Mouse (Mus musculus) hindbrain, embryonic 11.5 days (tissue): Measurements from ENCODE around the gene Wdr5. TPM values are rescaled to one million over a fixed set of nuclear protein-coding genes. Genes with fewer than 3 reads are reported as not detected.

Experiments used
- ATAC-seq: fragments of 200-750 bp; cut with Nextera tagmentation; 2 replicates; pipeline ENCODE4 v1.8.0; 2017; ENCODE audit warnings: mild to moderate bottlenecking, moderate TSS enrichment, moderate library complexity; ENCODE audit not compliant: low FRiP score
- DNase-seq: peaks from one replicate; pipeline ENCODE4 v3.0.0-alpha.2; 2015; ENCODE audit warnings: low spot score
- H3K27ac ChIP-seq: fragments of 300-500 bp; sonication (generic); 2 replicates; pipeline ENCODE4 v1.5.1; 2014; ENCODE audit warnings: mild to moderate bottlenecking, low read depth, low read length
- H3K27me3 ChIP-seq: fragments of 300-500 bp; sonication (generic); 2 replicates; pipeline ENCODE4 v1.6.1; 2014; ENCODE audit warnings: mild to moderate bottlenecking, low read length, moderate library complexity, mixed read lengths; ENCODE audit not compliant: control insufficient read depth, insufficient read depth
- H3K36me3 ChIP-seq: fragments of 300-500 bp; sonication (generic); 2 replicates; pipeline ENCODE4 v1.6.1; 2014; ENCODE audit warnings: mild to moderate bottlenecking, low read length, moderate library complexity, mixed read lengths; ENCODE audit not compliant: control insufficient read depth, insufficient read depth
- H3K4me1 ChIP-seq: fragments of 300-500 bp; sonication (generic); replicated peaks from 2 replicates; pipeline ENCODE4 v1.6.1; 2014; ENCODE audit warnings: low read length, mixed read lengths; ENCODE audit not compliant: control insufficient read depth, insufficient read depth
- H3K4me2 ChIP-seq: fragments of 300-500 bp; sonication (generic); replicated peaks from 2 replicates; pipeline ENCODE4 v1.6.1; 2014; ENCODE audit warnings: mild to moderate bottlenecking, low read depth, low read length
- H3K4me3 ChIP-seq: fragments of 300-500 bp; sonication (generic); 2 replicates; pipeline ENCODE4 v1.5.1; 2014; ENCODE audit warnings: low read depth, low read length
- H3K9ac ChIP-seq: fragments of 300-500 bp; sonication (generic); 2 replicates; pipeline ENCODE4 v1.6.1; 2014; ENCODE audit warnings: low read depth, low read length
- H3K9me3 ChIP-seq: fragments of 300-500 bp; sonication (generic); 2 replicates; pipeline ENCODE4 v1.6.1; 2016; ENCODE audit warnings: low read length; ENCODE audit not compliant: control insufficient read depth
- WGBS: fragments of 180-500 bp; shearing (Covaris S2); extraction: QIAGEN DNeasy Blood & Tissue Kit; methylation state at CpG from one replicate; pipeline ENCODE4 v1.1.7; 2014; 5-methylcytosine and 5-hydroxymethylcytosine counted together
- polyA plus RNA-seq: library from polyadenylated mRNA; unstranded; fragments of >200 nt; fragmentation: Nextera tagmentation; extraction: Ambion mirVana; gene quantifications from 2 replicates; pipeline ENCODE4 v1.2.1, GENCODE M21; 2014

Wdr5 gene
- 58.6 and 62.5 TPM in 2 replicates for polyA plus RNA-seq

DNA sequence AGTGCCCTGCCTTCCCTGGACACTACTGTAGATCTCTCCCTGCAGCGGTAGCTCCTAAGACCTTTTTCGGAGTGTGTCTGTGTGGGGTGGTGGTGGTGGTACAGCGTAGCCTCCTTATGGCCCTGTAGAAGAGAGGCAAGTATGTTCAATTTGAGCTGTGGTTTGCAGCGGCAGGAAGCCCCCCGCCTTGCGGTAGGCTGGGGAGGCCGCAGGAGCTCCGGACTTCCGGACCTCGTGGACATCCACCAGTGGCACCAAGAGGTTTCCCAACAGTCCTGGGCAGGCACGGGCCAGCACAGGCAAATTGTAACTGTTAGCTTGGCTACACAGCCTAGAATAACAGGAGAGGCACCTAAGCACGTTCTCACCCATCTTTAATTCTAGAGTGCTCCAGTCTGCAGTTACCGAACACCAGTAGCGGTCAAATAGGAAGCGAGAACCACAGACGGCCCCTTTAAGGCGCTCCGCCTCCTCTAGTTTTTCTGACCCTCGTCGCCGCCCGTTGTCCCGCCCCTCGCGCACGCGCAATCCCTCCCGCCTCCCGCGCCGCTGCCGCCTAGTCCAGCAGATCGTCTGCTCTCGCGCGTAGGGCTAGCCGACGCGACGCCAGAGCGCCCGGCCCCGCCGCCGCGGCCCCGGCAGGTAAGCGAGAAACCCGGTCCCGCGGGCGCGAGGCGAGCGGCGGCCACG is at the start of gene Wdr5:
Gene Wdr5, plus strand, starts transcription at position 519 of the 690 bp plus-strand sequence.
- peak within 1 kb of the TSS; percentile 90 for H3K9ac ChIP-seq
- peak within 1 kb of the TSS; percentile 80 for H3K4me2 ChIP-seq
- ATAC-seq: peak; percentile 89
- DNase-seq: peak; percentile 96
- no peaks in the 10 kb centered on the region for H3K36me3 ChIP-seq
- no peaks in the 10 kb centered on the region for H3K27me3 ChIP-seq
- peaks cover 9% of the 10 kb centered on the region for H3K4me1 ChIP-seq
- WGBS: under 1% methylated on average over 57 of the region's 57 CpGs
- H3K27ac ChIP-seq: peak within 1 kb of the TSS; percentile 68
- no peaks in the 10 kb centered on the region for H3K9me3 ChIP-seq
- H3K4me3 ChIP-seq: peak within 1 kb of the TSS; percentile 82

DNA sequence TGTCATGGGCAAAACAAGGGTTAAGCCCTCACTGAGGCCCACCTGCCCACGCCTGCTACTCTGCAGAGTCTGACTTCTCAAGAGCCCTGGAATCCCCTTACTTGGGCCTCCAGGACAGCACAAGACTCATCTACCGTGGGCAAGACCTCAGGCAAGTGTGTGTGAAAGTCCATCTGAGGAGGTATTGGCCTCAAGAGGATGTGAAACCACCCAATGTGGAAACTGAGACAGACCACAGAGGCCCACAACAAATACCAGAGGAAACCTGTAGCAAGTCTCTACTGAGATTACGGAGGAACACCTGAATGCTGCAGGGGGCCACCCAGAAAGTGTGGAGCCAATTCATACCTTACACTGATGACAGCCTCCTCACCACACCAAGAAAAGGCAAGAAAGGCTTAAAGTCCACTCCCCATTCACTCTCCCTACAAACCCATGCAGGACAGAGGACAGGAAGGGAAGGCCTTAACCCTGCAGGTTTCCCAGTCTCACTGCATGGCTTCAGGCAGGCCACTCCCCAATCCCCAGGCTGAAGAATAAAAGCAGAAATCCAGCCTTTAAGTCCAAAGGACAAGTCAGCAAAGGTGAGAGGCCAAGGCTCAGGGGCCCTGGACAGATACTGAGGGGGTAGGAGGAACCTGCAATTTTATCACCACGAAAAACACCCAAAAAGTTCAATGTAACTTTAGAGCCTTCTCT is 45.5 kb upstream of the Wdr5 start:
- no peaks in the 10 kb centered on the region for H3K9me3 ChIP-seq
- H3K4me3 ChIP-seq: no peak overlapping the region
- DNase-seq (no peak), ATAC-seq (no peak)
- H3K36me3 ChIP-seq: peaks cover 2% of the 10 kb centered on the region; the same call in 1 of the 2 replicates
- H3K27me3 ChIP-seq: no peaks in the 10 kb centered on the region
- 81% methylated on average over 4 of the region's 4 CpGs for WGBS
- H3K4me2 ChIP-seq: no peak overlapping the region
- H3K4me1 ChIP-seq: peaks cover 20% of the 10 kb centered on the region
- no peak overlapping the region for H3K9ac ChIP-seq
- H3K27ac ChIP-seq: no peak overlapping the region

DNA sequence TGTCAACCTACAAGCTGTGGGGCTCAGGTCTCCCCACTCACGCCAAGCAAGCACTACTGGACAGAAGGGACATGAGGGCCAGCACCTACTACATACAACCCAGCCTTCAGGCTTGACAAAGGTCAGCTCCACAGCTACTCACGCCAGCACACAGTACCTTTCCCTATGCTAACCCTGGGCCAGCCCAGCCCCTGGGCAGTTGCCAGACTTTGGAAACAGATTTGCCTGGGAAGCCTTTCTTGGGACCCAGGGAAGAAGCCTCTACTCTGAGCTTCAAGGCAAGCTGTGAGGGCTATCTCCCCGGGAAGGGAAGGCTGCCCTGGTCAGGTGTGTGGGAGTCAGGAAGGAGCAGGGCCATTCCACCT is 45.0 kb upstream of the Wdr5 start:
- peaks cover 20% of the 10 kb centered on the region for H3K4me1 ChIP-seq
- no peaks in the 10 kb centered on the region for H3K9me3 ChIP-seq
- H3K36me3 ChIP-seq: no peaks in the 10 kb centered on the region
- no peaks in the 10 kb centered on the region for H3K27me3 ChIP-seq
- ATAC-seq (no peak), DNase-seq (no peak)
- no peak overlapping the region for H3K27ac ChIP-seq
- H3K9ac ChIP-seq: no peak overlapping the region
- WGBS: 82% methylated on average over 3 of the region's 3 CpGs
- no peak overlapping the region for H3K4me2 ChIP-seq
- H3K4me3 ChIP-seq: no peak overlapping the region

DNA sequence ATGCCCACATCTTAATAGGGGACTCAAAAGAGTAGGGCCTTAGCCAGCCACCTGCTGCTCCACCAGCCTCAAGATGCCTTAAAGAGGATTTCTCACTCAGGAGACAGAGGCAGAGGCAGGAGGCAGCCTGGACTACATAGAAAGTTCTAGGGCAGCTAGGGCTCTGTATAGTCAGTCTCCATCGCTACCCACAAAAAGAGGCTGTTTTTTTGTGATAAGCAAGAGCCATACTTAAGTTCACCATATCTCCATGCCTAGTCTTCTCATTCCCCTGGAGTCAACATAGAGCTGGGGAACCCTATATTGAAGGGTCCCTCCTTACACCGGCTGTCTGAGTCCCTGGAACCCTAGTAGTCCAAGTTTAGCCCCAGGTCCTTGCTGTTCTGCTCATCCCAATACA is 44.4 kb upstream of the Wdr5 start:
- no peak overlapping the region for H3K4me3 ChIP-seq
- ATAC-seq: no peak
- WGBS: 98% methylated on average over 2 of the region's 2 CpGs

DNA sequence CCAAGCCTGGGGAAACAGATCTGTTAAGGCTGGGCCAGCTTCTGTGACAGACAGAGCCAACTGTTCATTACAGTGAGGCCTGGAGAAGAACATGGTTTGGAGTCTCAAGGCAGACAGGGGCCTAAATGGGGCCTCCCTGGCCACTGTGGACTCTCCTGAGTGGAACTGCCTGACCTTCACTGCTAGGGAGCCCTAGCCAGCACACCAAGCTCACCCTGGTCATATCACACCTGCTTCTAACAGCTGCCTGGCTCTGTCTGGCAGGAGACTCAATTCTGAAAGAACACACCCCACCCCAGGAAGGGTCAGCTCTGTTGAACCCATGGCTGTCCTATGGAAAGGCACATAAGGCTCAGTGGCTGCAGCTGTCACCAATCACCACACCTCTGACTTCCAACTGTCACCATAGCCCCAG is 43.8 kb upstream of the Wdr5 start:
- H3K36me3 ChIP-seq: no peaks in the 10 kb centered on the region
- ATAC-seq: no peak
- no peak overlapping the region for H3K4me2 ChIP-seq

More for the DNA sequence above, 44.4 kb upstream of the Wdr5 start:
- H3K9ac ChIP-seq: no peak overlapping the region
- H3K36me3 ChIP-seq: no peaks in the 10 kb centered on the region
- H3K27ac ChIP-seq: no peak overlapping the region
- H3K4me1 ChIP-seq: peaks cover 20% of the 10 kb centered on the region
- no peaks in the 10 kb centered on the region for H3K9me3 ChIP-seq
- H3K4me2 ChIP-seq: no peak overlapping the region
- H3K27me3 ChIP-seq: no peaks in the 10 kb centered on the region
- no peak for DNase-seq

DNA sequence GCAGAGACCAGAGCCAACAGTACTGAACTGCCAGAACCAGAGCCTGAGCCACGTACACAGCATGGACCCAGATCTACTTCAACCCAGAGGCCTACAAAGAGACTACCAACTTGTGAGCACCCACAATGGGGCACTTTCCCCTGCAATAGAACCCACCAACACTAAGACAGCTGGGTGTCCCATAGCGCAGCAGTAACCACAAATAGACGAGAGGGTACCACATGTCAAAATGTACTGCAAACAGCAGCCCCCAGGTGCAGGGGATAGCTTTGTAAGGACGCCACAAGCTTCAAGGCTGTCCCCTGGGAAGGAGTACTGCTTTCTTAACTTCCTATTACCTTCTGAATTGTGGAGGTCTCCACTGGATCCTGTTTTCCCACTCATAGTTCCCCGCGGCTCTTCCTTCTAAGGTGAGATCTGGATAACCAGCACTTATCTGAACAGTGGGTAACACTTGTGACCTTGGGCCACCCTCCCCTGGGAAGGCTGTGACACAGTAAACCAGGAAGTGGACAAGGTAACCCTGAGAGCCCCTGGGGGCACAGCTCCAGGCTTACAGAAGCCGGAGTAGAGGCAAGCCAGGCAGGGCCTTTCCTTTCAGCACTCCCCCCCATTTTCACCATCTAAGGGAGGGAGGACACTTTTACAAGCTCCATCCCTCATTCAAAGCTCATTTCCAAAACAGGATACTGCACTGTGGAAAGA is 41.7 kb upstream of the Wdr5 start:
- Histone ChIP-seq H3K4me2 (peak overlapping the region; percentile 87), H3K27ac (no peak overlapping the region), H3K36me3 (no peaks in the 10 kb centered on the region), H3K4me1 (peaks cover 20% of the 10 kb centered on the region), H3K4me3 (peak overlapping the region; percentile 98), H3K9me3 (no peaks in the 10 kb centered on the region), H3K9ac (peak overlapping the region; percentile 99; the same call in 1 of the 2 replicates), H3K27me3 (no peaks in the 10 kb centered on the region)
- 76% methylated on average over 7 of the region's 7 CpGs for WGBS
- DNase-seq: no peak
- ATAC-seq: no peak

More for the DNA sequence above, 43.8 kb upstream of the Wdr5 start:
- Histone ChIP-seq H3K4me1 (peaks cover 20% of the 10 kb centered on the region), H3K4me3 (no peak overlapping the region), H3K9ac (0 out of 2 replicates have a peak overlapping the region, but pooled peaks have one; percentile 11), H3K9me3 (no peaks in the 10 kb centered on the region), H3K27ac (no peak overlapping the region), H3K27me3 (no peaks in the 10 kb centered on the region)
- DNase-seq: no peak

DNA sequence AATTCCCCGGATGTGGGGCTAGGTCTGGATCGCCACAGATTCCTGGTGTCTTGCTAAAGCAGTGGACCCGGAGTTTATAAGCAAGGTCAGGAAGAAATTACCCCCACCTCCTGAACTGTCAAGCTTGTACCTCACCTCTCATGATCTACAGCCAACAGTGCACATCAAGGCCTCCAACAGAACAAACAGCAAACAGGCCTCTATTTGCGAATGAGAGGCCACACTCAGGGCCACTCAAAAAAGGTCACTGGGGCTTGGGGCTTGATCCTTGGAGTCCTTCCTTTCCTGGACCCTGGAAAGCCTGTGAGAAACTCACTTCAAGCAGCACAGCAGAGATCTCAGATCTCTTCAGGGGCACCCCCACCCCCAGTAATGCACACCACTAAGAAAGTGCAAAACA is 41.0 kb upstream of the Wdr5 start:
- peak overlapping the region; percentile 99 for H3K9ac ChIP-seq
- peak overlapping the region; percentile 98 for H3K4me3 ChIP-seq
- ATAC-seq (no peak), DNase-seq (no peak)
- no peaks in the 10 kb centered on the region for H3K9me3 ChIP-seq
- H3K36me3 ChIP-seq: no peaks in the 10 kb centered on the region
- WGBS: 37% methylated on average over 4 of the region's 4 CpGs
- peak overlapping the region; percentile 87 for H3K4me2 ChIP-seq
- H3K27ac ChIP-seq: no peak overlapping the region
- H3K27me3 ChIP-seq: no peaks in the 10 kb centered on the region
- peaks cover 20% of the 10 kb centered on the region for H3K4me1 ChIP-seq

DNA sequence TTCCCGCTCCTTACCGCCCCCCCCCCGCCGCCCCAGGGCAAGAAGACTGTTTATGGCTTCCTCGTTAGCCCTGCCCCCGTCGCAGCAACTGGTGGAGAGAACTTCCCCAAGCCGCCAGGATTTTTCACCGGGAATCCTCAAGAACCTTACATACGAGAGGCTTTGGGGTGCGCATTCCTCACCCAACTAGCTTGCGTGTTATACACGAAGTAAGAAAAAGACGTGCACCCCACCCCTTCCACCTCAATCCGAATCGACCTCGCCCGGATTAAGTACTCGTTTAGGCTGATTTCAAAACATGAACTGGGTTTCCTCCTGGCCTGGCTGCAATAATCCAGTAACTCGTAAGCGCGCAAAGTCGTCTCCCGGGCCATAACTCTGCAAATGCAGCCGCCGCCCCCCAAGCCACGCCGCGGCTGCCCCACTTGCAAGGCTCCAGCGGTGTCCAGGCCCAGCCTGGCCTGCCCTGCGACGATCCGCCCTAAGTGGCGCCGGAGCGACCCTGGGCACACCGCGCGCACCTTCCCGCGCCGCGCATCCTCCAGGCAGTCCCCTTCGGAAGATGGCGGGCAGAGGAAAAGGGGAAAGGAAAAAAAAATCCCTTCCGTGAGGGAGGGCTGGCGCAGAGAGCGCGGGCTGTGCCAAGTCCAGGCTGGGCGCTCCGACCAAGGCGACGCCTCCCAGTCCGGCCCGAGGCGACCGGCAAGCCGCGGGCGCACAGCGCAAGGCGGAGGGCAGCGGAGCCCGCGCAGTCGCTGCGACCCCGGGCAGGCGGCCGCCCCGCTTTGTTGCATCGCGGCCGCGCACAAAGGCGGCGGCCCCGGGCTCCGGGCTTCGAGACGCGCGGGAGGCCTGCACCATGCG is 40.1 kb upstream of the Wdr5 start:
- Histone ChIP-seq H3K4me2 (peak overlapping the region; percentile 87), H3K4me3 (peak overlapping the region; percentile 98), H3K36me3 (no peaks in the 10 kb centered on the region), H3K9me3 (no peaks in the 10 kb centered on the region), H3K9ac (peak overlapping the region; percentile 99), H3K27me3 (no peaks in the 10 kb centered on the region), H3K4me1 (peaks cover 20% of the 10 kb centered on the region), H3K27ac (peak overlapping the region; percentile 97)
- DNase-seq (peak; percentile 67), ATAC-seq (peak; percentile 66)
- WGBS: under 1% methylated on average over 70 of the region's 84 CpGs
